Mouse (Mus musculus) lung, postnatal 0 days (tissue): ENCODE results near the gene Taok2. TPM values are rescaled to one million over a fixed set of nuclear protein-coding genes. Genes with fewer than 3 reads are reported as not detected.
A peak's percentile ranks its signal among the peaks of the same experiment; 100 is the strongest.

Experiments
- ATAC-seq: fragments of 200-750 bp; cut with Nextera tagmentation; 2 replicates; pipeline ENCODE4 v1.8.0; 2017; ENCODE audit warnings: moderate library complexity
- DNase-seq: peaks from one replicate; pipeline ENCODE4 v3.0.0-alpha.2; 2016; ENCODE audit warnings: low spot score
- H3K27ac ChIP-seq: fragments of 300-500 bp; sonication (generic); 2 replicates; pipeline ENCODE4 v1.5.1; 2014; ENCODE audit warnings: antibody characterized with exemption, mild to moderate bottlenecking, low read length, mixed read lengths
- H3K27me3 ChIP-seq: fragments of 300-500 bp; sonication (generic); replicated peaks from 2 replicates; pipeline ENCODE4 v1.6.1; 2014; ENCODE audit warnings: low read length, mixed read lengths; ENCODE audit not compliant: insufficient read depth
- H3K36me3 ChIP-seq: fragments of 300-500 bp; sonication (generic); 2 replicates; pipeline ENCODE4 v1.6.1; 2014; ENCODE audit warnings: low read length, mixed read lengths; ENCODE audit not compliant: insufficient read depth
- H3K4me1 ChIP-seq: fragments of 300-500 bp; sonication (generic); 2 replicates; pipeline ENCODE4 v1.6.1; 2014; ENCODE audit warnings: antibody characterized with exemption, low read depth, low read length, mixed read lengths; ENCODE audit not compliant: insufficient read depth
- H3K4me2 ChIP-seq: fragments of 300-500 bp; sonication (generic); replicated peaks from 2 replicates; pipeline ENCODE4 v1.6.1; 2014; ENCODE audit warnings: low read depth, mild to moderate bottlenecking, low read length, moderate library complexity, mixed read lengths
- H3K4me3 ChIP-seq: fragments of 300-500 bp; sonication (generic); 2 replicates; pipeline ENCODE4 v1.5.1; 2014; ENCODE audit warnings: low read depth, low read length
- H3K9ac ChIP-seq: fragments of 300-500 bp; sonication (generic); replicated peaks from 2 replicates; pipeline ENCODE4 v1.6.1; 2014; ENCODE audit warnings: low read depth, mild to moderate bottlenecking
- H3K9me3 ChIP-seq: fragments of 300-500 bp; sonication (generic); 2 replicates; pipeline ENCODE4 v1.6.1; 2016; ENCODE audit warnings: low read length, mixed read lengths
- CTCF ChIP-seq: IDR thresholded peaks from 2 replicates; pipeline ENCODE4 v1.5.1; 2016; ENCODE audit warnings: antibody characterized with exemption, mild to moderate bottlenecking
- EP300 ChIP-seq: IDR thresholded peaks from 2 replicates; pipeline ENCODE4 v1.6.1; 2016; ENCODE audit warnings: antibody characterized with exemption, mild to moderate bottlenecking, control low read depth
- WGBS: fragments of 180-500 bp; shearing (Covaris S2); extraction: QIAGEN DNeasy Blood & Tissue Kit; methylation state at CpG from one replicate; pipeline ENCODE4 v1.1.7; 2014; 5-methylcytosine and 5-hydroxymethylcytosine counted together
- polyA plus RNA-seq: library from polyadenylated mRNA; unstranded; fragments of >200 nt; fragmentation: Nextera tagmentation; extraction: Ambion mirVana; gene quantifications from 2 replicates; pipeline ENCODE4 v1.2.1, GENCODE M21; 2015

Taok2 gene
- polyA plus RNA-seq, 1 experiment from 2014 or later, result 36.1 TPM

- Histone ChIP-seq H3K27me3 (no peaks in the 10 kb centered on the region), H3K9me3 (no peaks in the 10 kb centered on the region), H3K9ac (no peak overlapping the region), H3K36me3 (peaks cover 13% of the 10 kb centered on the region), H3K4me2 (no peak overlapping the region), H3K27ac (peak overlapping the region; percentile 63), H3K4me1 (no peaks in the 10 kb centered on the region; the same call in 1 of the 2 replicates), H3K4me3 (no peak overlapping the region)
- DNase-seq (no peak), ATAC-seq (no peak)
- WGBS, result 90% methylated on average over 3 of the region's 3 CpGs
- no peak for TF ChIP-seq EP300
- TF ChIP-seq CTCF, result no peak
Measured at GRCm38 (mm10) chr7:126855641-126856040, 28.9 kb downstream of the Taok2 start.

GRCm38 (mm10) chr7:126853454-126853853, 31.0 kb downstream of the Taok2 start:
- Histone ChIP-seq H3K9me3 (no peaks in the 10 kb centered on the region), H3K9ac (no peak overlapping the region), H3K27me3 (0 out of 2 replicates have a peak, but pooled peaks cover 11% of the 10 kb centered on the region), H3K4me1 (no peaks in the 10 kb centered on the region), H3K27ac (no peak overlapping the region), H3K4me2 (no peak overlapping the region), H3K36me3 (peaks cover 13% of the 10 kb centered on the region), H3K4me3 (no peak overlapping the region)
- TF ChIP-seq EP300 (no peak), CTCF (no peak)
- DNase-seq (no peak), ATAC-seq (no peak)
- 85% methylated on average over 5 of the region's 5 CpGs for WGBS

- DNase-seq (no peak), ATAC-seq (no peak)
- Histone ChIP-seq H3K4me1 (no peaks in the 10 kb centered on the region), H3K9me3 (no peaks in the 10 kb centered on the region), H3K9ac (no peak overlapping the region), H3K27ac (no peak overlapping the region), H3K4me2 (no peak overlapping the region), H3K27me3 (0 out of 2 replicates have a peak, but pooled peaks cover 22% of the 10 kb centered on the region), H3K4me3 (no peak overlapping the region), H3K36me3 (peaks cover 13% of the 10 kb centered on the region)
- WGBS, result 46% methylated on average over 12 of the region's 12 CpGs
- TF ChIP-seq CTCF (no peak), EP300 (no peak)
Measured at GRCm38 (mm10) chr7:126851192-126851591, 33.3 kb downstream of the Taok2 start.

GRCm38 (mm10) chr7:126850161-126850560, 34.3 kb downstream of the Taok2 start:
- no peak overlapping the region for H3K27ac ChIP-seq
- WGBS, result 82% methylated on average over 6 of the region's 6 CpGs
- no peaks in the 10 kb centered on the region for H3K9me3 ChIP-seq
- no peaks in the 10 kb centered on the region for H3K4me1 ChIP-seq
- H3K36me3 ChIP-seq, result peaks cover 13% of the 10 kb centered on the region
- no peak overlapping the region for H3K4me3 ChIP-seq
- 0 out of 2 replicates have a peak, but pooled peaks cover 22% of the 10 kb centered on the region for H3K27me3 ChIP-seq
- no peak for TF ChIP-seq EP300
- no peak for TF ChIP-seq CTCF
- DNase-seq (no peak), ATAC-seq (no peak)
- H3K9ac ChIP-seq, result no peak overlapping the region
- H3K4me2 ChIP-seq, result no peak overlapping the region

GRCm38 (mm10) chr7:126848794-126849193, 35.7 kb downstream of the Taok2 start:
- H3K36me3 ChIP-seq, result peaks cover 11% of the 10 kb centered on the region
- 25% methylated on average over 10 of the region's 10 CpGs for WGBS
- no peak overlapping the region for H3K4me3 ChIP-seq
- H3K27ac ChIP-seq, result no peak overlapping the region
- H3K4me2 ChIP-seq, result no peak overlapping the region
- no peaks in the 10 kb centered on the region for H3K4me1 ChIP-seq
- DNase-seq (no peak), ATAC-seq (no peak)
- no peak overlapping the region for H3K9ac ChIP-seq
- TF ChIP-seq EP300 (no peak), CTCF (no peak)
- H3K27me3 ChIP-seq, result 0 out of 2 replicates have a peak, but pooled peaks cover 22% of the 10 kb centered on the region
- H3K9me3 ChIP-seq, result no peaks in the 10 kb centered on the region

- ATAC-seq (peak; percentile 49), DNase-seq (peak; percentile 17)
Measured at GRCm38 (mm10) chr7:126847421-126848398, 36.8 kb downstream of the Taok2 start.

More at GRCm38 (mm10) chr7:126847421-126848398, 36.8 kb downstream of the Taok2 start:
- H3K9ac ChIP-seq, result no peak overlapping the region
- peak overlapping the region; percentile 46 for H3K4me3 ChIP-seq
- TF ChIP-seq CTCF (no peak), EP300 (no peak)
- H3K27ac ChIP-seq, result no peak overlapping the region
- 0 out of 2 replicates have a peak, but pooled peaks cover 22% of the 10 kb centered on the region for H3K27me3 ChIP-seq
- H3K9me3 ChIP-seq, result no peaks in the 10 kb centered on the region
- H3K4me2 ChIP-seq, result peak overlapping the region; percentile 95
- 1% methylated on average over 55 of the region's 74 CpGs for WGBS
- H3K4me1 ChIP-seq, result no peaks in the 10 kb centered on the region
- 0 out of 2 replicates have a peak, but pooled peaks cover under 1% of the 10 kb centered on the region for H3K36me3 ChIP-seq
